Mouse (Mus musculus) G1E (cell line): Measurements from ENCODE around the gene Hoxa11.

Source experiments
- CTCF ChIP-seq: IDR thresholded peaks from 2 replicates; pipeline ENCODE4 v1.5.1; 2012; ENCODE audit warnings: low read depth, low read length, inconsistent platforms, mixed read lengths
- GATA1 ChIP-seq: IDR thresholded peaks from 2 replicates; pipeline ENCODE4 v1.6.1; 2012; ENCODE audit warnings: borderline replicate concordance, low read length, inconsistent platforms, mixed read lengths
- POLR2AphosphoS5 ChIP-seq: IDR thresholded peaks from 2 replicates; pipeline ENCODE4 v1.6.1; 2012; ENCODE audit warnings: low read depth, low read length, inconsistent platforms; ENCODE audit not compliant: insufficient replicate concordance
- TAL1 ChIP-seq: conservative IDR thresholded peaks from 2 replicates; pipeline ENCODE4 v1.6.1; 2012; ENCODE audit warnings: low read depth, low read length, inconsistent platforms, mixed read lengths

GRCm38 (mm10) chr6:52266666-52266985 lies 21.0 kb upstream of the Hoxa11 start:
- TF ChIP-seq CTCF: no peak
- TF ChIP-seq GATA1: no peak
- no peak for TF ChIP-seq TAL1
- TF ChIP-seq POLR2AphosphoS5: no peak
